Mouse (Mus musculus): ENCODE results near the gene Trim14. TPM values are rescaled to one million over a fixed set of nuclear protein-coding genes. Genes with fewer than 3 reads are reported as not detected.

The Trim14 gene
- polyA plus RNA-seq, 1 experiment from 2014 or later: 14.8 TPM

DNA sequence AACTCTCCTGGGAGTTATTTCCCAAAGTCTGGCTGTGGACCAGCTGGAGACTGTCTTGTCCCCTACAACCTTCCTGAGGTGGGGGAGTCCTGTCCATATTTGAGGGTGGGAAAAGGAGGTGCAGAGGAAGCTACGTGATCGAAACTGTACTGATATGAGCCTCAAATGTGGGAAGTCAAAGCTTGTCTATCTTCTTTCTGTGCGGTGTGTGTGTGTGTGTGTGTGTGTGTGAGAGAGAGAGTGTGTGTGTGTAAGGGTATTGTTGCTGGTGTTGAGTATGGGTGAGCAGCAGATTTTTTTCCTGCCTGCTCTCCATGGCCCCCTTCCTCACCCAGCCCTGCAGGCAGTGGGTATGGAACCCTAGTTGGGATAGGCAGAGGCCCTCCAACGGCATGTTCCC lies 28.3 kb upstream of the Trim14 start:
- Histone ChIP-seq H3K9me3 (ENCODE audit: control insufficient read depth, low read length) (no peaks in the 10 kb centered on the region), H3K36me3 (ENCODE audit: control insufficient read depth, insufficient read depth, low read length) (no peaks in the 10 kb centered on the region), H3K9ac (ENCODE audit: low read depth, low read length) (no peak overlapping the region), H3K27ac (ENCODE audit: low read length) (peak overlapping the region; percentile 11; the same call in 1 of the 2 replicates), H3K4me3 (ENCODE audit: low read length) (no peak overlapping the region), H3K27me3 (replicated peaks; ENCODE audit: control insufficient read depth, insufficient read depth, low read length) (no peaks in the 10 kb centered on the region), H3K4me1 (ENCODE audit: control insufficient read depth, insufficient read depth, low read length) (peaks cover 11% of the 10 kb centered on the region), H3K4me2 (ENCODE audit: low read depth, low read length) (no peak overlapping the region)
- 79% methylated on average over 4 of the region's 4 CpGs for WGBS
- no peak for ATAC-seq

DNA sequence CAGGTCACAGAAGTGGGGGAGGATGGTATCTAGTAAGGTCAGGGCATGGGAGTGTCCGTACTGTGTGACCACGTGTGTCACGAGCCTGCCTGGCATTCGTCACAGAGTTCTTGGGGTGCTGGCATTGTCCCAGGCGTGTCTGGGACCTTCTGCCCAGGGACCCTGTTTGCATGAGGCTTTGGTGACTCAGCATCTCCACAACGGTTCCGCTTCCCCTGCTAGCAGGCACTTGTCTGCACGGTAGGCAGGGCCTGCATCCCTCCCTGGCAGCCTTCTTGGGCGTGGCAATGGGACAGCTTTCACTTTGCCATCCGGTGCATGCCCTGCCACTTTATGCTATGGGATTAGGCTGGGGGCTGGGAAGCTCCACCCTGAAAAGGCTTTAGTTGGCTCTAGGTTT lies 27.9 kb upstream of the Trim14 start:
- no peak overlapping the region for H3K9ac ChIP-seq (ENCODE audit: low read depth, low read length)
- no peaks in the 10 kb centered on the region for H3K9me3 ChIP-seq (ENCODE audit: control insufficient read depth, low read length)
- no peaks in the 10 kb centered on the region for H3K27me3 ChIP-seq (replicated peaks; ENCODE audit: control insufficient read depth, insufficient read depth, low read length)
- peak overlapping the region; percentile 11; the same call in 1 of the 2 replicates for H3K27ac ChIP-seq (ENCODE audit: low read length)
- 59% methylated on average over 10 of the region's 10 CpGs for WGBS
- peaks cover 13% of the 10 kb centered on the region for H3K4me1 ChIP-seq (ENCODE audit: control insufficient read depth, insufficient read depth, low read length)
- H3K4me2 ChIP-seq (ENCODE audit: low read depth, low read length): no peak overlapping the region
- no peak for ATAC-seq
- H3K4me3 ChIP-seq (ENCODE audit: low read length): no peak overlapping the region
- no peaks in the 10 kb centered on the region for H3K36me3 ChIP-seq (ENCODE audit: control insufficient read depth, insufficient read depth, low read length)

DNA sequence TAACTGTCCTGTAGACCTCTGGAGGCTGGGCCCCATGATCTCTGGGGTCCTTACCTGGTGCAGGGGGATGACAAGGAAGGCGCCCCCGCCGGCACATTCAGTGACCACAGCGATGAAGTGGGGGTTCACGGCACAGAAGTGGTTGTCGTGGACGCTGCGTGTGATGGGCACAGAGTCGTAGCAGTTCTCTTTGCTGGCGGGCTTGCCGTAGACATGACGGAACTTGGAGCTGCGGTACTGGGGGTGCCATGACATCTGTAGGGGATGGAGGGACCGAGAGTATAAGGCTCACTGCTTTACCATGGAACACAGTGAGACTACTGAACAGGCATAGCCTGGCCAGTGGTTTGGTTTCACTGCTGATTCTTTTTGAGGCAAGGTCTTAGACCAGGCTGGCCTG lies 26.9 kb upstream of the Trim14 start:
- WGBS: 95% methylated on average over 14 of the region's 14 CpGs
- Histone ChIP-seq H3K27me3 (replicated peaks; ENCODE audit: control insufficient read depth, insufficient read depth, low read length) (no peaks in the 10 kb centered on the region), H3K4me1 (ENCODE audit: control insufficient read depth, insufficient read depth, low read length) (peaks cover 19% of the 10 kb centered on the region), H3K36me3 (ENCODE audit: control insufficient read depth, insufficient read depth, low read length) (no peaks in the 10 kb centered on the region), H3K9ac (ENCODE audit: low read depth, low read length) (no peak overlapping the region), H3K27ac (ENCODE audit: low read length) (no peak overlapping the region), H3K4me2 (ENCODE audit: low read depth, low read length) (no peak overlapping the region), H3K9me3 (ENCODE audit: control insufficient read depth, low read length) (no peaks in the 10 kb centered on the region), H3K4me3 (ENCODE audit: low read length) (no peak overlapping the region)
- ATAC-seq: no peak

DNA sequence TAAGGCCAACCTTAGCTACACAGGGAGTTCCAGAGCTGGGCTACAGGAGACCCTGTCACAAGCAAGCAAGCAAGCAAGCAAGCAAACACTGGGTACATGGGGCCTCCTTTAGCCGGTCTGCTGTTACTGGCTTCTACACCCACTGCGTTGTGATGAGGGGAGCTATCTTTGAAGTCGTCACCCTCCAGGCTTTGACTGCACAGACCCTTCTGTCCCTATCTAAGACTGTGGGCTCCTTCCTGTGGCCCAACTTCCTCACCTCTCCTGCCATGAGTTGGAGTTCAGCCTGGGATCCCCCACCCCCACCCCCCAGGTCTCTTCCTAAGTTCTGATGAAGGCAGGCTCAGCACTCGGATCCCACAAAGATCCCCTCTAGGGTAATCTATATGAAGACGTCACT lies 26.1 kb upstream of the Trim14 start:
- no peak for ATAC-seq
- Histone ChIP-seq H3K27me3 (replicated peaks; ENCODE audit: control insufficient read depth, insufficient read depth, low read length) (no peaks in the 10 kb centered on the region), H3K27ac (ENCODE audit: low read length) (no peak overlapping the region), H3K9ac (ENCODE audit: low read depth, low read length) (no peak overlapping the region), H3K4me3 (ENCODE audit: low read length) (no peak overlapping the region), H3K9me3 (ENCODE audit: control insufficient read depth, low read length) (no peaks in the 10 kb centered on the region), H3K4me2 (ENCODE audit: low read depth, low read length) (no peak overlapping the region), H3K4me1 (ENCODE audit: control insufficient read depth, insufficient read depth, low read length) (peaks cover 21% of the 10 kb centered on the region), H3K36me3 (ENCODE audit: control insufficient read depth, insufficient read depth, low read length) (no peaks in the 10 kb centered on the region)
- WGBS: 82% methylated on average over 5 of the region's 5 CpGs

DNA sequence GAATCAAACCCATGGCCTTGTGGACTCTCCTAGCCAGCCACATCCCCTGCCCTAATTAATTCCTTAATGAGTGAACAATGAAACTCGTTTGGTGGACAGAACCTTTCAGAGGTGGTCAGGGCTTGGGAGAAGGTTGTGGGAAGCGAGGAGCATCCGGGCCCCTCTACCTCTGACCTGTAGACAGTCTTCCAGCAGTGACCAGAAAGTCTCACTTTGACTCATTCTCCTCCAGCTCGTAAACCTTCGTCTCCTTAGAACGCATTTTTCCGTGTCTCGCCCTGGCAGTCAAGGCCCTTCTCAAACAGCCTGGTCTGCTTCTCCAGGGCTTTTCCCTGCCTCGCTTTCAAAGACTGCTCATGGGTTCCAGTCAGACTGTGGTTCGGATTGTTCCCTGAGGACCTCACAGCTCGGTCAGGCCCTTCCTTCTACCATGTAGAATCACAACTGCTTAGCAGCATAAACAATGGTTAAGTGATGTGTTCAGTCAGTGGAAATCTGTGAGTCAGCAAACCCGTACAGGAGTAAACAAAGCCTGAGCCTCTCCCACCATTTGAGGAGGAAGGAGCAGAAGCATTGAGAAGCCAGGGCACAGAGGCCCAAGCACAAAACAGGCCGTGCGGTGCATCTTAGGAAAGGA lies 24.2 kb upstream of the Trim14 start:
- H3K27me3 ChIP-seq (replicated peaks; ENCODE audit: control insufficient read depth, insufficient read depth, low read length): no peaks in the 10 kb centered on the region
- peaks cover 27% of the 10 kb centered on the region for H3K4me1 ChIP-seq (ENCODE audit: control insufficient read depth, insufficient read depth, low read length)
- H3K4me3 ChIP-seq (ENCODE audit: low read length): no peak overlapping the region
- H3K36me3 ChIP-seq (ENCODE audit: control insufficient read depth, insufficient read depth, low read length): no peaks in the 10 kb centered on the region
- H3K9me3 ChIP-seq (ENCODE audit: control insufficient read depth, low read length): no peaks in the 10 kb centered on the region
- H3K27ac ChIP-seq (ENCODE audit: low read length): peak overlapping the region; percentile 96
- no peak overlapping the region for H3K4me2 ChIP-seq (ENCODE audit: low read depth, low read length)
- 0 out of 2 replicates have a peak overlapping the region, but pooled peaks have one; percentile 24 for H3K9ac ChIP-seq (ENCODE audit: low read depth, low read length)
- 51% methylated on average over 14 of the region's 14 CpGs for WGBS
- no peak for ATAC-seq

DNA sequence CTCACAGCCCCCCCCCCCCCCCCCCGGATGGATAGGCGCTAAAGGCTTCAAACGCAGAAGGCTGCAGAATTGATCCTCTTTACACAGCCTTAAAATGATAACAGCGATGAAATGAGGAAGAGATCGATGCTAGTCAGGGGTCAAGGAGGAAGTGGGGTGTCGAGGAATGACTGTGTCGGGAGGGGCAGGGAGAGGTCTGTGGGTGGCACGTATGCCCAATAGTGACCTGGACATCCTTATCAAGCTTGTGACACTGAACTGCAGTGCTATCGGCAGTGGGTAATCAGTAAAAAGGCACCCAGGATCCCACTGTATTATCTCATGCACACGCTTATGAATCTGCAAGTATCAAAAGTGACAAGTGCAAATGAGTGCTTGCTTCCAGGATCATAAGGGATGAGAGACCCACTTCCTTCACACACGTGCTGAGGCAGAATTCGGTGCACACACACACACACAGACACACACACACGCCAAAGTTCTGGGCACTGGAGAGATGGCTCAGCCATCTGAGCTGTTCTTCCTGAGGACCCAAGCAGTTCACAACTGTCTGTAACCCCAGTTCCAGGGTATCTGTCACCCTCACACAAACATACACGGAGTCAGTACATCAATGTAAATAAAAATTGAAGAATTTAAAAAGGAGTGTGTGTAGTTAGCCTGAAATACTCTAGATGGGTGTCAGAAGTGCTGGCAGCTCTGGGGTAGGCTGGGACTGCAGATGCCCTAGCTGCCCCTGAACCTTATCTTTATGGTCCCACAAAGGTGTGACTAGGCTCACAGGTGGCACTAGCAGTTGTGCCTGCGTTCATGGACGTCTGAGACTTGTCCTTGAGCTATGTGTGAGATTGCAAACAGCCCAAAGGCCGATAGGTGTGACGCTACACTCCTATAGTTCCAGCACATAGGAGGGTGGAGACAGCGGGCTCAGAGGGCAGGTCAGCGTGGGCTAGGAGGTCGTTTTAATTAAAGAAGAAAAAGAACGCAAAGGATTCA lies 23.0 kb upstream of the Trim14 start:
- H3K27me3 ChIP-seq (replicated peaks; ENCODE audit: control insufficient read depth, insufficient read depth, low read length): no peaks in the 10 kb centered on the region
- peak; percentile 85 for ATAC-seq
- peaks cover 35% of the 10 kb centered on the region for H3K4me1 ChIP-seq (ENCODE audit: control insufficient read depth, insufficient read depth, low read length)
- H3K9ac ChIP-seq (ENCODE audit: low read depth, low read length): no peak overlapping the region
- H3K9me3 ChIP-seq (ENCODE audit: control insufficient read depth, low read length): no peaks in the 10 kb centered on the region
- peak overlapping the region; percentile 16; the same call in 1 of the 2 replicates for H3K4me2 ChIP-seq (ENCODE audit: low read depth, low read length)
- WGBS: 49% methylated on average over 22 of the region's 22 CpGs
- no peak overlapping the region for H3K4me3 ChIP-seq (ENCODE audit: low read length)
- H3K36me3 ChIP-seq (ENCODE audit: control insufficient read depth, insufficient read depth, low read length): no peaks in the 10 kb centered on the region
- peak overlapping the region; percentile 96 for H3K27ac ChIP-seq (ENCODE audit: low read length)

DNA sequence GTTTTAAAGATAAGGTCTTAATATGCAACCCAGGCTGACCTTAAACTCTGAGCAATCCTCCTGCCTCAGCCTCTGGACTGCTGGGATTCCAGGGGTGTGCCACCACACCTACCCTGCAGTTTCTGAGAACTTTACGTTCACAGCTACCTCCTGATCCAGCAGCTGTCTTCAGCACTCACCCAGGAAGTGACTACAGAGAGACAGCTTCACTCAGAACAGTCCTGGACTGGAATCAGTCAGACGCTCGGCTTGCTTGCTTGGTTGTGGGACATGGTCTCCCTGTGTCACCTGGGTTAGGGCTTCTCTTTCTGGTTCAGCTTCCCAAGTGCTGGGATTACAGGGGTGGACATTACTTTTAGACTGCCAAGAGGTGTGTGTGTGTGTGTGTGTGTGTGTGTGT lies 21.0 kb upstream of the Trim14 start:
- 64% methylated on average over 3 of the region's 3 CpGs for WGBS
- Histone ChIP-seq H3K9ac (ENCODE audit: low read depth, low read length) (no peak overlapping the region), H3K36me3 (ENCODE audit: control insufficient read depth, insufficient read depth, low read length) (no peaks in the 10 kb centered on the region), H3K27ac (ENCODE audit: low read length) (peak overlapping the region; percentile 95), H3K4me3 (ENCODE audit: low read length) (no peak overlapping the region), H3K4me2 (ENCODE audit: low read depth, low read length) (no peak overlapping the region), H3K27me3 (replicated peaks; ENCODE audit: control insufficient read depth, insufficient read depth, low read length) (no peaks in the 10 kb centered on the region), H3K4me1 (ENCODE audit: control insufficient read depth, insufficient read depth, low read length) (peaks cover 40% of the 10 kb centered on the region), H3K9me3 (ENCODE audit: control insufficient read depth, low read length) (no peaks in the 10 kb centered on the region)
- no peak for ATAC-seq

DNA sequence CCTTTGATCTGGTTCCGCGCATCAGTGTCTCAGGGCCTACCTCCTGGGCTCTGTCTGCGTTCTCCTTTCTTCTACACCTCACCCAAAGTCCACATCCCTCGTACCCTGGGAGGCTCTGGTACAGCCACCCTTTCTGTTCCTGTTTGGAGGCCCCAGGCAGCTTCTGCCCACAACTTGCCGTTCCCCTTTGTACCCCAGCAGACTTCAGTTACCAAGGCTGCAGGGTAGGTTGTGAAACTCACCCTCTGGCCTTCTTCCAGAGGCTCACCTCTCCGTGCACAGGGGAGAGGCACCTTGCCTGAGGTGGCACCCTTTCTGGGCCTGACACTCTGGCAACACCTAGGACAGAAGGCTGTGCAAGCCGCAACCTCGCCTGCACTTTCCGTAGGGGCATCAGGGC lies 19.8 kb upstream of the Trim14 start:
- Histone ChIP-seq H3K36me3 (ENCODE audit: control insufficient read depth, insufficient read depth, low read length) (no peaks in the 10 kb centered on the region), H3K9ac (ENCODE audit: low read depth, low read length) (peak overlapping the region; percentile 53; the same call in 1 of the 2 replicates), H3K4me1 (ENCODE audit: control insufficient read depth, insufficient read depth, low read length) (peaks cover 40% of the 10 kb centered on the region), H3K4me3 (ENCODE audit: low read length) (no peak overlapping the region), H3K9me3 (ENCODE audit: control insufficient read depth, low read length) (no peaks in the 10 kb centered on the region), H3K27me3 (replicated peaks; ENCODE audit: control insufficient read depth, insufficient read depth, low read length) (no peaks in the 10 kb centered on the region), H3K27ac (ENCODE audit: low read length) (peak overlapping the region; percentile 95), H3K4me2 (ENCODE audit: low read depth, low read length) (peak overlapping the region; percentile 33; the same call in 1 of the 2 replicates)
- ATAC-seq: peak; percentile 57
- WGBS: 70% methylated on average over 9 of the region's 9 CpGs

DNA sequence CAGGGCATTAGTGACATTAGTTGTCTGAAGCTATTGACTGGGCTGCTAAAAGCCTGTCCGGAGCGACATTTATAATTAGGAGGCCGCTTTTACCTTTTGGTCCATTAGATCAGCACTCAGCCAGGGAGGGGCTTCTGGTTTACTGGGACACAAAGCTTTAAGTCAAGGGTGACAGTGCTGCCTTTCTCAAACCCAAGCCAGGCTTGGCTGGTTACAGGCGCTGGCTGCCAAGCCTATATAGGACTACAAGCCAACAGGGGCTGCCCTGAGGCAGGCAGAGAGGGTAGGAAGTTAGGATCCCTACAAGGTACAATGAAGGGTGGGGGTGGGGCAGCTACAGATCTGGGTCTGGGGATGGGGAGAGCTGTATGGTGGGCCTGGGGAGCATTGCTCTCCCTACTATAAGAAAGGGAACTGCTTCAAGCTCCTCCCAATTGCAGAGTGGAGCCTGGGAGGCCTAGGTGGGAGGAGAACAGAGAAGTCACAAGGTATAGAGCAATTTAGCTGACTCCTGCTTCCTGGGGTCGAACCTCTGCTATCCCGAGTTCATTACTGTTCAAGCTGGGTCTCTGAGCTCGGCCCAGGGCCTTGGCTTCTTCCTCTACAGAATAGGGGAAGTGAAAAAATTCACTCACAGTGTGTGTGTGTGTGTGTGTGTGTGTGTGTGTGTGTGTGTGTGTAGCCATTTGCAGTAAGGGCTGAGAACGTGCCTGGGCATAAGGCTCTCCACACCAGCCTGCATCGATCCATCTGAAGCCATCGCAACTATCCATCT lies 18.5 kb upstream of the Trim14 start:
- Histone ChIP-seq H3K4me3 (ENCODE audit: low read length) (no peak overlapping the region), H3K36me3 (ENCODE audit: control insufficient read depth, insufficient read depth, low read length) (no peaks in the 10 kb centered on the region), H3K4me1 (ENCODE audit: control insufficient read depth, insufficient read depth, low read length) (peaks cover 30% of the 10 kb centered on the region), H3K9me3 (ENCODE audit: control insufficient read depth, low read length) (no peaks in the 10 kb centered on the region), H3K27ac (ENCODE audit: low read length) (peak overlapping the region; percentile 95), H3K9ac (ENCODE audit: low read depth, low read length) (peak overlapping the region; percentile 39; the same call in 1 of the 2 replicates), H3K27me3 (replicated peaks; ENCODE audit: control insufficient read depth, insufficient read depth, low read length) (no peaks in the 10 kb centered on the region), H3K4me2 (ENCODE audit: low read depth, low read length) (no peak overlapping the region)
- 67% methylated on average over 10 of the region's 10 CpGs for WGBS
- ATAC-seq: peak; percentile 21
